Mouse (Mus musculus) kidney, adult 8-10 months (tissue): ENCODE measurements around the gene Pnrc1.

Source experiments
- DNase-seq, 2 experiments: peaks; one replicate each; pipeline ENCODE4 v3.0.0; 2022

The Pnrc1 gene

DNA sequence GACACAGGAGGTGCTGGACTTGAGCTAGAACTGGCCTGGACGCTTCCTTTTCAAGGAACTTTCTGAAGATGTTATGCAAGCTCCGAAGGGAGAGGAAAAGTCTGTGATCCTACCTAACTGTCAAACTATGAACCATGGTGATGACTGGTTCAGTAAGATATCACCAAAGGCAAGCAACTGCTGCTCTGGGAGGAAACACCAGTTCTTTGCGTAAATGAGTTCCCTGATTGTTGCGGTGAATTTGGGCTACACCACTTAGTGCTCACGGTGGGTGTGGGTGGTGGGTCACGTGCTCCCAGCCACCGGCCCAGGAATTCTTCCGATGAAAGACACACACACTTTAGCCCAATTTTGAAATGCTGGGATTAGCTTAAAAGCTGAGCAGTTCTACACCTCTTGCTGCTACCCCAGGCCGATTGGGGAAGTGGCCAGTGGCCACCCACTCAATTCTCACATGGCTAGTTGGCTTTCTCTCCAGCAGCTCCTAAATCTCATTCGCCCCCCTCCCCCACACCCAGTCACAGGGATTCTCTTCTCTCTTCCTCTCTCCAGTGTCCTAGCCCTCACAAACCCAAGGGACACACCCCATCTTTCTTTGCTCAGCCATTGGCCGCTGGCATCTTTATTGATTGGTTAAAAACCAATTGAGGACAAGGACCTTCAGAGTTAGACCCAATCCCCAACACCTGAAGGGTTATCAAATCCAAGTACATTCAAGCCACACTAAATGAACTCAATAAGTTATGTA is 24.8 kb downstream of the Pnrc1 start:
- DNase-seq: no peak

GRCm38 (mm10) chr4:33262897-33263296 is 27.1 kb downstream of the Pnrc1 start:
- DNase-seq: no peak

DNA sequence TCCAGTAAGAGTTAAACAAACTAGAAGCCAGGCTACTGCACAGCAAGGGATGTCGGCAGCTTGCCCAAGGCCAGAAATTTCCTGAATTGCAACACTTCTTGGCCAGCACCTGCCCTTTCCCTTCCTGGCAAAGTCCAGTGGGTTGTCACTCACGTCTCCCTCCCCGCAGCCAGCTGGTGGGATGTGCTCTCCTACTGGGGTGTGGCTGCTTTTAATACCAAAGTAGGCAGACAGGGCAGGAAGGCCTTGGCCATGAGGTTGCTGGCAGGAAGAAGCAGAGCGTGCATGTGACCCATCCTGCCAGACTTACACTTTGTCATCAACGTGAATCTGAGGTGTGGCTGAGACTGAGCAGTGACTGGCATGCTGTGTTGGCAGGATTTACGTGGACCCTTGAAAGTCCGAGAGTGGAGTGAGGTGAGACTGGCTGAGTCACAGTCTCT is 28.6 kb downstream of the Pnrc1 start:
- DNase-seq: peak; percentile 97

- DNase-seq: no peak
These were observed 29.7 kb downstream of the Pnrc1 start for GRCm38 (mm10) chr4:33260311-33260710.

DNA sequence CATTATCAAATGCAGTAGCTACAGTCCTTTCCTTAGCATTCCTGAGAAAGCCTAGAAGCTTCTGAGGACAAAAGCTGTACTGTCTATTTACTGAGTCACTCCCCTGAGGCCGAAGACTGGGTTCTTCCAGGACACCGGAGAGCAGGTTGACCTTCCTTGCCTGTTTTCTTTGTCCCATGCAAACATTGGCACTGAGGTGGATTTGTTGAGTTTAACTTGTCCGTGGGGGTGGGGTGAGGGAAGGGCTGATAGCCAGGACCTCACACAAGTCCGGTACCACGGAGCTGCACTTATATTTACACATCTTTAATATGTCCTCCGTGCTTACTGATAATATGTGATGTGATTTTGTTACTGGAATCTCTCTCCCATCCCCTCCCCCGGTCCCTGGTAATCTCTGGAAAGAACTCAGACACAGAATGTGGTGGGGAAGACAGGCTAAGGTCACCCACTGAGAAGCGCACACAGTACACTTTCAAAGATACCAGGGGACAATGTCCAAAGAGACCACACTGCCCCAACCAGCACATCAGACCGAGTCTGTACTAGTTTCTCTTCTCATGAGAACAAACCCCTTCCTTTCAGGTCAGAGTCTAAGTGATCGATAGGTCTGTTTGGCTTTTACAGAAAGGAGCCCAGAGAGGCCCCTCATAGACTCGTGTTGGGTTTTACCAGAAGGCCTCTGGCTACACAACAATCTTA is 32.5 kb downstream of the Pnrc1 start:
- peak in 1 of 2 experiments; percentile 28 for DNase-seq

DNA sequence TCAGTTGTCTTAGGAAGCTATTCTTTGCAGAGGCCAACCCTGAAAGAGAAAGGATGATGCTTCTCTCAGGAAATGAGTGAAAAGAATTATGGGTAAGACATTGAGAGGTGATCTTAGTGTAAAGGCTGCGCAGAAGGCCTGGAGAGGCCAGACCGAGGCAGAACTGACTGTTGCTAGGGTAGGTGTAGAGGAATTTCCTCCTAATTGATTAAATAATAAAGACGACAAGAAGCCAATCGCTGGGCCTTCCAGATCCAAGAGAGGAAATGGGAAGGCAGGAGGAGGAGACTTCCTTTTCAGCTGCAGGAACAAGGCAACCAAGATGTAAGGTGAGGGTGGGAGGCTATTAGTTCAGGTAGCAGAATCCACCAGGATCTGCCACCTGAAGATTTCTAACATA is 35.3 kb downstream of the Pnrc1 start:
- no peak for DNase-seq

DNA sequence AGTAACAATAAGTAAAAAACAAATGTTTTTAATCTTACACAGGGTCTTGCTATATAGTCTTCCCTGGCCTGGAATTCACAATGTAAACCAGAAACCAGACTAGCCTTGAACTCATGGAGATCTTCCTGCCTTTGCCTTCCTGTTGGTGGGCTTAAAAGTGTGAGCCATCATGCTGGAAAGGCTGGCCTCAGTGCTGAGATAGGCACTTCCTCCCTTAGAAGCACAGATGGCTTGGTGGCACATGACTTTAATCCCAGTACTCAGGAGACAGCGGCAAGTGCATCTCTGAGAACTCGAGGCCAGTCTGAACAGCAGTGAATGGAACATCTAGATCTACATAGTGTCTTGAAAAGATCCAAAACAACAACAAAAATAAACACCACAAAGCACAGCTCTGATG is 39.1 kb downstream of the Pnrc1 start:
- no peak for DNase-seq

DNA sequence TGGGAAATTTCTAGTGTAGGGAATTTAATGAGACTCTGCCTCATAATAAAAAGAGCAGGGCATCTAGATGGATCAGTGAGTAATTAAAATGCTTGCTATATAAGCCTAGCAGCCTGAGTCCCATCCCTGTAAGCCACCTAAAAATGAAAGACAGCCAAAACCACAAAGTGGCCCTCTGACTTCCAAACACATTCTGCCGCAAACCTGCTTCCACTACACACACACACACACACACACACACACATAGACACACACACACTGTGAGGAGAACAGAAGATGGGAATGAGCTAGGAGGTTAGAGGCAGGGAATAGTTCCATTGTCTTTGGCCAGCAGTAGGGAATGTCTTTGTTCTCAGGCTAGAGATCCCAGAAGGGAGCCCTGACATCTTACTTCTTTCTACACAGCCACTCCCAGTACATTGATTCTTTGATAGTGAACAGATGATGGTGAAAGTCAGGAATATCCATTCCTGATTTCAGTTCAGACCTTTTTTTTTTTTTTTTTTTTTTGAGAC is 40.2 kb downstream of the Pnrc1 start:
- no peak for DNase-seq

DNA sequence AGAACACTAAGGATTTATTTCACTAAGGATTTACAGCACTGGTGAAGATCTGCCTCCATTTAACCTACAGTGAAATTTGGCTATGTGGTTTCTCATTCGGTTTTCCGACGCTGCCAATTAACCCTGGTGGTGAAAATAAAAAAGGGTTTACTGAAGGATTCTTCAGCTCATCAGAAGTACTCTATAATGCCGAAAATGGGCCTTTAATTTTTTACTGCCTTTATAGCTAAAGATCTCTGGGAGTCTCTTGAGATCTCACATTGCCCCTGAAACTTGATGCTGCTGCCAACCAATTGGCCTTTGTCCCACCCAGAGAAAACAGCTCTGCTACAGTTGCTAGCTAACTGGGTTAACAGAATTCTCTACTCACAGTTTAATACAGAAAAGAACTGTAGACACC is 41.0 kb downstream of the Pnrc1 start:
- peak; percentile 39 to 62 for DNase-seq

- peak; percentile 98 to 99 for DNase-seq
These were observed 41.7 kb downstream of the Pnrc1 start for GRCm38 (mm10) chr4:33248062-33248889.

DNA sequence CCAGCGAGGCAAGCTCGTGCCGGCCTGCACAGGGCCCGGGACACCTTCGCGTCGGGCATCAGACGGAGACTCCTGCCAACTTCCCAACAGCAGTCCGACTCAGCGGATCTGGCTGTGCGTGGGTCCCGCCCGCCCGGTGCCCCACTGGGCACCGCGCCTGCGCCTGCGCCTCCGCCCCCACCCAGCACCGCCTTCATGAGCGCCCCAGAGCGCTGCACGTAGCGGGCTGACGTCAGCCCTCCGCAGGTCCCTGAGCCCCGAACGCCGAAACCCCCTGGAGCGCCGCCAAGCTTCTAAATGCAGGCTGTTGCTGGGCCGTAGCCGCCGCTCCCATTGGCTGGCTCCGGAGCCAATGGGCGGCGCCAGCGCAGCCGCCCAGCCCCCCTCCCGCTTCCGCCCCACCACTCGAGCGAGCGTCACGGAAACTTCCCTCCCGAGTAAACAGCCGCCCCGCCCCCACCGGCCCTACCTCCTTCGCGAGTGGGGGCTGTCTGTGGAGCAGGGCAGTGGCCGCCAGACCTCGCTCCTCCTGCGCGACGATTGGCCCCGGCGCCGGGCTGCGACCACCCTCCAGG is 42.4 kb downstream of the Pnrc1 start:
- DNase-seq: peak; percentile 99

GRCm38 (mm10) chr4:33245853-33246395 is 44.0 kb downstream of the Pnrc1 start:
- peak in 1 of 2 experiments; percentile 28 for DNase-seq

DNA sequence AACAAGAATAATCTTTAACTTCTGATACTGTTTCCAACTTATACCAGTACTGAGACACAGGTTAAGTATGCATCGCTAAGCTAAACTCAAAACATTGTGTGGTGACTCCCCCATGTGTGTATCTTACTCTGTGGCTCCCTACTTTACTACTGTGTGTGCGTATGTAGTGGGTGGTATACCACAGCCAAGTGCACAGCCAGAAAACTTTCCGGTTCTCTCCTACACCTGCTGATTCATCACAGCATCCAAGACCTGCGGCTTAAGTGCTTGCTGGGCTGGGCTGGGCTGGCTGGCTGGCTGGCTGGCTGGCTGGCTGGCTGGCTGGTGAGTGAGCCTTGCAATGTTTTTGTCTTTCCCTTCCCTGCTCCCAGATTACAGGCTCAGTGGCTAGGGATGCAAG is 46.0 kb downstream of the Pnrc1 start:
- no peak for DNase-seq

DNA sequence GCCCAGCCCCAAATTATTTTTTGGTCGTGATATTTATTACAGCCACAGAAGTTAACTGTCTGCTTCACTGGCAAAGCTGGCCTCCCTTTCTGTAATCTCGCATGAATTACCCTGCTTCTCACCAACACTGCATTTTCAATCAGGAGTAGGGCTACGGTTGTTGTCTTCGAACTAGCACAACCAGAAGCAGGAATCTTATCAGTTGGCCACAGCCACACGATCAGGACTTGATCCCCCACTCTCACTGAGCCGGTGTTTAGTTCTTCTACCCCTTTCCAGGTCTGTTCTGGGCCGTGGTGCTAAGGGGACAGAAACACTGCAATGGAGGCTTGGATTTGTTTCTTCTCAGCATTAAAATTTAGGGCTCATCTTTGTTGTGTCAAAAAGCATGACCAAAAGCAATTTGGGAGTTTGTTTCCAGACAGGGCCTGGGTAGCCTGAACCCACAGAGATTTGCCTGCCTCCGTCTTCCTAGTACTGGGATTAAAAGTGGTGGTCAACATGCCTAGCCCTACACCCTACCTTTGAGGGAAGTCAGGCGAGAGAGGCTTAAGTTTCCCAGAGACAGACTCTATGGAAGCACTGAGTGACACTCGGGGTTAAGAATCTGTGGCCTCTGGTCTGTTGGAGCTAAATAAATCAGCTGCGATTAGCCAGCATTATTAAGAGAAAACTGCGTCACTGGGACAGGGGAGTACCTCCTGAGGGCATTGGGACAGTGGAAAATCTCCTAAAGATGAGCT is 46.8 kb downstream of the Pnrc1 start:
- DNase-seq: no peak

DNA sequence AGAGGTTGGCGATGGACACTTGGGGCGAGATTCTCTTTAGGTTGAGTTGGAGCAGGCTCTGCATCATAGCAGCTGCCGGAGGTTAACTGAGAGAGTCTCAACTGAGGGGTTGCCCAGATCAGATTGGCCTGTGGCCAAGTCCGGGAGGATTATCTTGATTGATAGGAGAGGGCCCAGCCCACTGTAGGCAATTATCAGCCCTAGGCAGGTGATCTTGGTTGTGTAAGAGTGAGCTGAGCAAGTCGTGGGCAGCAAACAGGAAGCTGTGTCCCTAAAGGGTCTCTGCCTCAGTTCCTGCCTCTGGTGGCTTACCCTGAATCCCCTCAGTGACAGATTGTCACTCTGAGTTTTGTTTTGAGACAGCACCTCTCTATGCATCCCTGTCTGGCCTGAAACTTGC is 47.4 kb downstream of the Pnrc1 start:
- DNase-seq: no peak

- DNase-seq: no peak
These were observed 59.1 kb downstream of the Pnrc1 start for GRCm38 (mm10) chr4:33230881-33231280.

- DNase-seq: no peak
These were observed 60.3 kb downstream of the Pnrc1 start for GRCm38 (mm10) chr4:33229639-33230038.

GRCm38 (mm10) chr4:33227164-33227563 is 62.8 kb downstream of the Pnrc1 start:
- DNase-seq: no peak

- no peak for DNase-seq
These were observed 65.8 kb downstream of the Pnrc1 start for GRCm38 (mm10) chr4:33224003-33224675.

GRCm38 (mm10) chr4:33221847-33222246 is 68.1 kb downstream of the Pnrc1 start:
- no peak for DNase-seq
